In the genomic region with DNA sequence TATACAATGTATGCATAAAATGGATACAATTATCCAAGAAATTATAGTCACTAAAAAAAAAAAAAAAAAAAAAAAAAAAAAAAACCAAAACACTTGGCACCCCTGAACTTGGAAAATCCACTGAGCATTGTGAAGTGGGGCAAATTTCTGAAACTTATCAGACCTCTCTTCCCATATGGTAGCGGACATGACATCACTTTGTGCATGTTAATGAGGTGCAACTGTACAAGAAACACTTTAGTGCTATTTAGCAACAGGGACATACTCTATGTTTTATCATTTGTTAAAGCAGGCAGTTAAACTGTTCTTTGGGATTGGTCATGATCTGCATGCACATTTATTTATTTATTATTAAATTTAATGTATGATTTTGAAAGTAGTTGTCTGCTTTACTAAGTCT, we compare ENCODE assay signal across 16 mouse cellular contexts.
"Had no signal": no experiment of that assay in that cellular context is flagged by ENCODE, and none has a peak within 500 bp of the region (broad histone marks: within the 10 kb centered on the region; RNA-seq: fewer than 3 reads in every experiment).

No protein-coding gene starts in this region.

- DNase-seq: retina, postnatal 1 day; right cerebral cortex, adult 18-20 months; right cerebral cortex, postnatal 14 days; right cerebral cortex, postnatal 25 days; right cerebral cortex, postnatal 4 days; spleen, adult 18-20 months; thymus, adult 18-20 months; thymus, adult 2 months; thymus, postnatal 14 days; thymus, postnatal 25 days; thymus, postnatal 36 days; thymus, postnatal 4 days had no signal

- H3K27me3 ChIP-seq: neural tube, embryonic 13.5 days; neural tube, embryonic 15.5 days; stomach, embryonic 15.5 days had no signal

- H3K9ac ChIP-seq: neural tube, embryonic 13.5 days; neural tube, embryonic 15.5 days; stomach, embryonic 15.5 days had no signal

- H3K9me3 ChIP-seq: neural tube, embryonic 13.5 days; neural tube, embryonic 15.5 days; stomach, embryonic 15.5 days had no signal

- H3K27ac ChIP-seq: neural tube, embryonic 13.5 days; neural tube, embryonic 15.5 days; stomach, embryonic 15.5 days; stomach, postnatal 0 days had no signal

- H3K4me1 ChIP-seq: stomach, embryonic 15.5 days had no signal

- H3K4me2 ChIP-seq: neural tube, embryonic 13.5 days; neural tube, embryonic 15.5 days; stomach, embryonic 15.5 days had no signal

- H3K4me3 ChIP-seq: neural tube, embryonic 13.5 days; neural tube, embryonic 15.5 days; stomach, embryonic 15.5 days had no signal

- H3K36me3 ChIP-seq: neural tube, embryonic 13.5 days; neural tube, embryonic 15.5 days; stomach, embryonic 15.5 days had no signal
